Mouse (Mus musculus): Measurements from ENCODE around the gene Slit3.

DNA sequence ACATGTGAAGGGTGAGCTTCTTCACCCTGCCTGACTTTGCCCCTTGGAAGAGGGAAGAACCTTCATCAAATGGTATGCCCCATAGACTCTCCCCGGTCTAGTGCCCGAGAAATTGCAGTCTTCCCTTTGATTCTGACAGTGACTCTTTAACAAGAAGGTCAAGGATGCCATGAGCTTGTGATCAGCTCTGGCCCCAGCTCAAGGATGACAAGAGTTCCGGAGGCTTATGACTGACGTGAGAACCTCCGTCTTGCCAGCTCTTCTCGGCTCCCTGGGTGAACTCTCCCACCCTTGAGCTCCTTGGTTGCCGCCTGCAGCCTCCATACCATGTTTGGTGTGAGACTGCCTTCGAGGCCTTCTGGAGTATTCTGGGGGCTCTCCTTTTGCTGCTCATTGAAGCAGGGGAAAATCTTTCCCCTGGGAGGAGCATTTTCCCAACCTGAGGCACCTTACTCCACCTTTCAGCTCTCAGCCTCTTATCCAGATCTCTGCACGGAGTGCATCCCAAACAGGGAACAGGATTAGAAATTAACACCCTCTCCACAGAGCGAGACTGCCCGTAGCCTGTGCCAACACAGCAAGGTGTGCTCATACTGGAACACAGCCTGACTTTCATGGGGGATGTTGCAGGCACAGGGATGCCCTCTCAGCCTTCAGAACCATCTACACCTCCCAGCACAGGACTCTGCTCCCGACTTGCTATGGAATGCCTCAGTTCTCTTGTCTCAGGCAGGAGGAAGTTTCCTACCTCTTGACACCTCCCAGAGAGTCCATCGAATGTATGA, 224.9 kb downstream of the Slit3 start:
- TF ChIP-seq POLR2A (IDR thresholded peaks at IDR 0.05; ENCODE audit: control insufficient read depth, extremely low read depth, insufficient read depth, low read length, poor library complexity), result no peak
- no peak for TF ChIP-seq CTCF (IDR thresholded peaks at IDR 0.05; ENCODE audit: borderline replicate concordance, control insufficient read depth, extremely low read depth, insufficient read depth, low read length, poor library complexity)

Measured in thymus, adult 2 months (tissue).